Mouse (Mus musculus): ENCODE data around the gene Sdccag8. TPM values are rescaled to one million over a fixed set of nuclear protein-coding genes. Genes with fewer than 3 reads are reported as not detected.
A peak's percentile ranks its signal among the peaks of the same experiment; 100 is the strongest.
"Not testable (repeated sequence)": the region's sequence is repeated elsewhere in the genome, so short reads cannot be mapped to it uniquely, and the experiment has no call there.

Sdccag8 gene
- polyA plus RNA-seq, 1 experiment from 2014 or later: 18.2 TPM

GRCm38 (mm10) chr1:176932320-176932950 is 118.0 kb downstream of the Sdccag8 start:
- H3K27me3 ChIP-seq (replicated peaks; ENCODE audit: control insufficient read depth, insufficient read depth, low read length): no peaks in the 10 kb centered on the region
- no peaks in the 10 kb centered on the region for H3K9me3 ChIP-seq (ENCODE audit: control insufficient read depth, low read length)
- ATAC-seq (ENCODE audit: low read depth): no peak
- H3K4me3 ChIP-seq (ENCODE audit: low read depth, low read length): no peak overlapping the region
- H3K36me3 ChIP-seq (ENCODE audit: control insufficient read depth, insufficient read depth, low read length): no peaks in the 10 kb centered on the region
- H3K4me2 ChIP-seq (ENCODE audit: low read depth, low read length): no peak overlapping the region
- WGBS: 74% methylated on average over 12 of the region's 12 CpGs
- no peak overlapping the region for H3K27ac ChIP-seq (replicated peaks; ENCODE audit: low read depth, low read length)
- no peak overlapping the region for H3K9ac ChIP-seq (ENCODE audit: low read depth, low read length)
- no peak for DNase-seq (ENCODE audit: low spot score)
- peaks cover 7% of the 10 kb centered on the region for H3K4me1 ChIP-seq (ENCODE audit: control insufficient read depth, insufficient read depth, low read length)

GRCm38 (mm10) chr1:176933319-176933718 is 118.9 kb downstream of the Sdccag8 start:
- ATAC-seq (ENCODE audit: low read depth): no peak
- Histone ChIP-seq H3K9ac (ENCODE audit: low read depth, low read length) (no peak overlapping the region), H3K27ac (replicated peaks; ENCODE audit: low read depth, low read length) (no peak overlapping the region), H3K4me1 (ENCODE audit: control insufficient read depth, insufficient read depth, low read length) (peaks cover 7% of the 10 kb centered on the region), H3K36me3 (ENCODE audit: control insufficient read depth, insufficient read depth, low read length) (no peaks in the 10 kb centered on the region), H3K9me3 (ENCODE audit: control insufficient read depth, low read length) (no peaks in the 10 kb centered on the region), H3K4me3 (ENCODE audit: low read depth, low read length) (no peak overlapping the region), H3K4me2 (ENCODE audit: low read depth, low read length) (no peak overlapping the region), H3K27me3 (replicated peaks; ENCODE audit: control insufficient read depth, insufficient read depth, low read length) (no peaks in the 10 kb centered on the region)
- WGBS: 62% methylated on average over 7 of the region's 7 CpGs
- no peak for DNase-seq (ENCODE audit: low spot score)

DNA sequence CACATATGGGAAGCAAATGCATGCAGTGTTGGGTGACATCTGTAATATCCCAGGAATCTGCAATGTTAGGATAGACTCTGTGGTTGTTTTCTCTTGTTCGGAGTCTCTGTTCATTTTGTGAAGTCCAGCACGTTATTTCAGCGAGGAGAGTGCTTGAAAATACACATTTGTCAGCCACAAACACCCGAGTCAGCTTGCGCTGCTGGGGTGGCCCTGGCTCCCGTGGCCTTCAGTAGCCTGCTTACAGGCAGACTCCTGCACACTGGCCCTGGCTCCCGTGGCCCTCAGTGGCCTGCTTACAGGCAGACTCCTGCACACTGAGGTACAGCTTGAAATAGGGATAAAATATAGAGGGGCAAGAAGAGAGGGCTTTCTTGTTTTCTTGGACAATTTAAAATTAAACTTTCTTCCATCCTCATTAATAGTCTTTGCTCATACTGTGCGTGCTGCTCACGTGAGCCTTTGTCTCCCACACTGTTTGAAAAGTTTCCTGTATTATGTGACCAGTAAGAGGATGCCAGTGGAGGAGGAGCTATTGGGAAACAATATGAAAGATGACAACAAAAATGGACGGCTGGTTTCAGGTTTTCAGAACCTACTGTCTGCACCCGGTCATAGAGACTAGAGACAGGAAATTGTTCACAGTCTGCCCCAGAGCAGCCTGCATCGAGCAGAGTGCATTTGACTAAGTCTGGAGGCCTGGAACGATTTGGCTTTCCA is 119.7 kb downstream of the Sdccag8 start:
- 42% methylated on average over 13 of the region's 13 CpGs for WGBS
- H3K27me3 ChIP-seq (replicated peaks; ENCODE audit: control insufficient read depth, insufficient read depth, low read length): no peaks in the 10 kb centered on the region
- ATAC-seq (ENCODE audit: low read depth) (peak; percentile 55; the same call in 1 of the 2 replicates), DNase-seq (ENCODE audit: low spot score) (no peak)
- H3K4me2 ChIP-seq (ENCODE audit: low read depth, low read length): no peak overlapping the region
- H3K36me3 ChIP-seq (ENCODE audit: control insufficient read depth, insufficient read depth, low read length): no peaks in the 10 kb centered on the region
- H3K9me3 ChIP-seq (ENCODE audit: control insufficient read depth, low read length): no peaks in the 10 kb centered on the region
- peaks cover 7% of the 10 kb centered on the region for H3K4me1 ChIP-seq (ENCODE audit: control insufficient read depth, insufficient read depth, low read length)
- H3K9ac ChIP-seq (ENCODE audit: low read depth, low read length): no peak overlapping the region
- H3K4me3 ChIP-seq (ENCODE audit: low read depth, low read length): no peak overlapping the region
- peak overlapping the region; percentile 11; the same call in 1 of the 2 replicates for H3K27ac ChIP-seq (replicated peaks; ENCODE audit: low read depth, low read length)

- no peaks in the 10 kb centered on the region for H3K4me1 ChIP-seq (ENCODE audit: control insufficient read depth, insufficient read depth, low read length)
- no peaks in the 10 kb centered on the region for H3K27me3 ChIP-seq (replicated peaks; ENCODE audit: control insufficient read depth, insufficient read depth, low read length)
- no peak overlapping the region for H3K4me3 ChIP-seq (ENCODE audit: low read depth, low read length)
- ATAC-seq (ENCODE audit: low read depth) (peak; percentile 71), DNase-seq (ENCODE audit: low spot score) (no peak)
- 63% methylated on average over 8 of the region's 8 CpGs for WGBS
- no peak overlapping the region for H3K9ac ChIP-seq (ENCODE audit: low read depth, low read length)
- H3K36me3 ChIP-seq (ENCODE audit: control insufficient read depth, insufficient read depth, low read length): no peaks in the 10 kb centered on the region
- H3K27ac ChIP-seq (replicated peaks; ENCODE audit: low read depth, low read length): no peak overlapping the region
- no peak overlapping the region for H3K4me2 ChIP-seq (ENCODE audit: low read depth, low read length)
- no peaks in the 10 kb centered on the region for H3K9me3 ChIP-seq (ENCODE audit: control insufficient read depth, low read length)
These were observed 125.5 kb downstream of the Sdccag8 start for GRCm38 (mm10) chr1:176939901-176940341.

- ATAC-seq (ENCODE audit: low read depth); H3K27ac ChIP-seq (replicated peaks; ENCODE audit: low read depth, low read length); H3K9ac ChIP-seq (ENCODE audit: low read depth, low read length); DNase-seq (ENCODE audit: low spot score); H3K4me3 ChIP-seq (ENCODE audit: low read depth, low read length); H3K4me1 ChIP-seq (ENCODE audit: control insufficient read depth, insufficient read depth, low read length); H3K9me3 ChIP-seq (ENCODE audit: control insufficient read depth, low read length); H3K36me3 ChIP-seq (ENCODE audit: control insufficient read depth, insufficient read depth, low read length); H3K27me3 ChIP-seq (replicated peaks; ENCODE audit: control insufficient read depth, insufficient read depth, low read length); H3K4me2 ChIP-seq (ENCODE audit: low read depth, low read length): not testable (repeated sequence)
These were observed 127.0 kb downstream of the Sdccag8 start for GRCm38 (mm10) chr1:176941286-176941990.

DNA sequence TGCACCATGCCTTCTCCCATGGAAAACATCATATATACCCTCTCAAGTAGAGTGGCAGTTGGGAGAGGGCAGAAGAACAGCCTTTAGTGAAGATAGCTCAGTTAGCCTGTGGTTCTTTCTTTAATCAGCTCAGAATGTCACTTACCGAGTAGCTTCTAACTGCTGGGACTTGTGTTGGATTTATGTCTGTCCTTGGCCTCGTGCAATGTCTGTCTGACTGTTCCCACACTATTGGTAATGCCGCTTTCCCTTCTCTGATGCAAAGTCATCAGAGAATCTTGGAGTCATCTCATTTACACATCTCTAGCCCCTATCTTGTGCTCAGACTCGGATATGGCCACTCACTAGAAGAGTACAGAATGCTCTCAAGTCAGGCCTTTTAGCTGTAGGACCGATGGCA is 128.7 kb downstream of the Sdccag8 start:
- DNase-seq (ENCODE audit: low spot score) (no peak), ATAC-seq (ENCODE audit: low read depth) (no peak)
- Histone ChIP-seq H3K9ac (ENCODE audit: low read depth, low read length) (no peak overlapping the region), H3K4me1 (ENCODE audit: control insufficient read depth, insufficient read depth, low read length) (no peaks in the 10 kb centered on the region), H3K4me2 (ENCODE audit: low read depth, low read length) (no peak overlapping the region), H3K27ac (replicated peaks; ENCODE audit: low read depth, low read length) (no peak overlapping the region), H3K9me3 (ENCODE audit: control insufficient read depth, low read length) (no peaks in the 10 kb centered on the region), H3K27me3 (replicated peaks; ENCODE audit: control insufficient read depth, insufficient read depth, low read length) (no peaks in the 10 kb centered on the region), H3K36me3 (ENCODE audit: control insufficient read depth, insufficient read depth, low read length) (no peaks in the 10 kb centered on the region), H3K4me3 (ENCODE audit: low read depth, low read length) (no peak overlapping the region)
- WGBS: 93% methylated on average over 5 of the region's 5 CpGs

GRCm38 (mm10) chr1:176943987-176944386 is 129.5 kb downstream of the Sdccag8 start:
- H3K36me3 ChIP-seq (ENCODE audit: control insufficient read depth, insufficient read depth, low read length): no peaks in the 10 kb centered on the region
- 80% methylated on average over 5 of the region's 5 CpGs for WGBS
- H3K9ac ChIP-seq (ENCODE audit: low read depth, low read length): no peak overlapping the region
- H3K4me1 ChIP-seq (ENCODE audit: control insufficient read depth, insufficient read depth, low read length): no peaks in the 10 kb centered on the region
- H3K27ac ChIP-seq (replicated peaks; ENCODE audit: low read depth, low read length): no peak overlapping the region
- no peaks in the 10 kb centered on the region for H3K27me3 ChIP-seq (replicated peaks; ENCODE audit: control insufficient read depth, insufficient read depth, low read length)
- no peak for ATAC-seq (ENCODE audit: low read depth)
- no peak overlapping the region for H3K4me3 ChIP-seq (ENCODE audit: low read depth, low read length)
- no peak for DNase-seq (ENCODE audit: low spot score)
- H3K4me2 ChIP-seq (ENCODE audit: low read depth, low read length): no peak overlapping the region
- H3K9me3 ChIP-seq (ENCODE audit: control insufficient read depth, low read length): no peaks in the 10 kb centered on the region

- no peak for DNase-seq (ENCODE audit: low spot score)
These were observed 130.2 kb downstream of the Sdccag8 start for GRCm38 (mm10) chr1:176944458-176945174.

More at GRCm38 (mm10) chr1:176944458-176945174, 130.2 kb downstream of the Sdccag8 start:
- Histone ChIP-seq H3K4me3 (ENCODE audit: low read depth, low read length) (no peak overlapping the region), H3K27me3 (replicated peaks; ENCODE audit: control insufficient read depth, insufficient read depth, low read length) (no peaks in the 10 kb centered on the region), H3K36me3 (ENCODE audit: control insufficient read depth, insufficient read depth, low read length) (no peaks in the 10 kb centered on the region), H3K9ac (ENCODE audit: low read depth, low read length) (no peak overlapping the region), H3K9me3 (ENCODE audit: control insufficient read depth, low read length) (no peaks in the 10 kb centered on the region), H3K4me1 (ENCODE audit: control insufficient read depth, insufficient read depth, low read length) (no peaks in the 10 kb centered on the region), H3K4me2 (ENCODE audit: low read depth, low read length) (no peak overlapping the region), H3K27ac (replicated peaks; ENCODE audit: low read depth, low read length) (no peak overlapping the region)
- 72% methylated on average over 8 of the region's 8 CpGs for WGBS
- no peak for ATAC-seq (ENCODE audit: low read depth)
